Comparison of ENCODE assay signal across 14 mouse cellular contexts in the genomic region with DNA sequence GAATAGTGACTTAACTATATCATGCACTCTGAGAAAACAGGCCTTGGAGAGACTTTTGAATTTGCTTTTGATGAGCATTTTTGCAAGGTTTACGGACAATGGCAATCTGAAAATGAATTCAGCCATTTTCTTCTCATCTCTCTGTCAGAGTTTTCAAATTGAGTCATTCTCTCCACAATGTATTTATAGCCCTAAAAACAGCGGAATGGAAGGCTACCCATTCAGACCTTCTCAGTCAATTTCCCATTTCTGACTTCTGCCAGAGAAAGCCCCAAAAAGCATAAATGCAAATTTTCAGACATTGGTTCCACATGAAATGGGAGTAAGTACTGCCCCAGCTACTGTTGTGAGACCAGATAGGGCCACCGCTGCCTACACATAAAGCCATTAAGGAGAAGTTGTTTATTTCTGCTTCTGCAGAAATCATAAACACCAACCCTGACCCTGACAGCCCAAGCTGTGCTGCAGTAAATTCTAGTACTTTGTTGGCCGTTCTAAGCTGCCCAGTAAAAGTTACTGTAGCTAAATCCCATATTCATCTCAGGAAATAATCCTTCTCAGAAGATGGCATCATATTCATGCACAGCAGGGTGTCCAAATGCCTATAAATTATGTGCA.
DNase-seq lines count a peak whose midpoint lies in the region; ATAC-seq and TF ChIP-seq lines count a peak whose summit lies in the region.
"Had no signal": no experiment of that assay in that cellular context is flagged by ENCODE, and none has a peak within 500 bp of the region (broad histone marks: within the 10 kb centered on the region; RNA-seq: fewer than 3 reads in every experiment).

No protein-coding gene starts in this region.

- no peak overlapping the region for H3K9ac ChIP-seq in stomach, embryonic 15.5 days
- H3K9ac ChIP-seq in stomach, postnatal 0 days (ENCODE audit: low read length): no peak overlapping the region
- H3K9ac ChIP-seq: heart, embryonic 12.5 days had no signal

- intact Hi-C loops in heart, postnatal 14 days (cut with DNase I): no loop called here

- WGBS in stomach, embryonic 15.5 days: 56% methylated on average over 4 of the region's 4 CpGs
- 52% methylated on average over 4 of the region's 4 CpGs for WGBS in stomach, postnatal 0 days

- no peaks in the 10 kb centered on the region for H3K27me3 ChIP-seq in stomach, embryonic 15.5 days (replicated peaks)
- H3K27me3 ChIP-seq in stomach, postnatal 0 days (ENCODE audit: control insufficient read depth, insufficient read depth, low read length): no peaks in the 10 kb centered on the region
- H3K27me3 ChIP-seq: heart, embryonic 12.5 days had no signal

- no peak for ATAC-seq in stomach, embryonic 15.5 days (ENCODE audit: insufficient read depth, low FRiP score, low read depth)
- ATAC-seq in stomach, postnatal 0 days (ENCODE audit: low FRiP score, low TSS enrichment): no peak
- ATAC-seq: activated CD4-positive, CD25-positive, alpha-beta regulatory T cell, adult 4 months had no signal

- H3K9me3 ChIP-seq in stomach, embryonic 15.5 days: no peaks in the 10 kb centered on the region
- no peaks in the 10 kb centered on the region for H3K9me3 ChIP-seq in stomach, postnatal 0 days (ENCODE audit: control insufficient read depth, low read length)
- H3K9me3 ChIP-seq: heart, embryonic 12.5 days had no signal

- H3K27ac ChIP-seq in stomach, embryonic 15.5 days: peak overlapping the region; percentile 13; the same call in 1 of the 2 replicates
- H3K27ac ChIP-seq in stomach, postnatal 0 days (replicated peaks): no peak overlapping the region
- H3K27ac ChIP-seq: kidney, postnatal 0 days had no signal

- no peak overlapping the region; the same call in 1 of the 2 replicates for H3K4me2 ChIP-seq in stomach, embryonic 15.5 days
- no peak overlapping the region for H3K4me2 ChIP-seq in stomach, postnatal 0 days (replicated peaks; ENCODE audit: low read depth)
- H3K4me2 ChIP-seq: heart, embryonic 12.5 days had no signal

- peak; percentile 1 for DNase-seq in cerebellum, postnatal 10 days
- no peak for DNase-seq in cerebellum, adult 18-20 months
- DNase-seq in kidney, postnatal 4 days: peak; percentile 1 to 3
- DNase-seq in kidney, postnatal 36 days: no peak
- no peak for DNase-seq in stomach, postnatal 0 days (ENCODE audit: low spot score)
- DNase-seq in left cerebral cortex, adult 8-10 months (ENCODE audit: low spot score in 2 of 2): no peak
- DNase-seq in heart, postnatal 14 days: no peak
- DNase-seq: adrenal gland, postnatal 25 days; cerebellum, adult 9-11 months; heart, postnatal 4 days had no signal

- TF ChIP-seq EP300 in stomach, postnatal 0 days (optimal IDR thresholded peaks at IDR 0.05): no peak

- no peaks in the 10 kb centered on the region for H3K4me1 ChIP-seq in stomach, embryonic 15.5 days
- no peaks in the 10 kb centered on the region for H3K4me1 ChIP-seq in stomach, postnatal 0 days (replicated peaks; ENCODE audit: control insufficient read depth, insufficient read depth)
- H3K4me1 ChIP-seq: heart, embryonic 12.5 days had no signal

- no peaks in the 10 kb centered on the region for H3K36me3 ChIP-seq in stomach, embryonic 15.5 days
- H3K36me3 ChIP-seq in stomach, postnatal 0 days (ENCODE audit: control insufficient read depth, insufficient read depth, low read length): no peaks in the 10 kb centered on the region
- H3K36me3 ChIP-seq: heart, embryonic 12.5 days had no signal

- TF ChIP-seq CTCF in stomach, postnatal 0 days (IDR thresholded peaks at IDR 0.05; ENCODE audit: low read depth): no peak

- H3K4me3 ChIP-seq in stomach, embryonic 15.5 days (replicated peaks): no peak overlapping the region
- H3K4me3 ChIP-seq in stomach, postnatal 0 days (ENCODE audit: low read depth, low read length): no peak overlapping the region
- H3K4me3 ChIP-seq: heart, embryonic 12.5 days had no signal

Comparison
In these comparisons a context has a peak if more than half of its experiments do, and no peak if none do; other contexts are left out.
1. DNase-seq: peak in cerebellum, postnatal 10 days (2 of 2) and kidney, postnatal 4 days (2 of 2); none in cerebellum, adult 18-20 months (0 of 2), kidney, postnatal 36 days (0 of 2), stomach, postnatal 0 days (single experiment), left cerebral cortex, adult 8-10 months (0 of 2) and heart, postnatal 14 days (0 of 2).